Mouse (Mus musculus): ENCODE measurements around the gene Arhgap22. TPM values are rescaled to one million over a fixed set of nuclear protein-coding genes. Genes with fewer than 3 reads are reported as not detected.

Arhgap22 gene
- total RNA-seq, 2 experiments from 2014 or later, result 0.97 to 1.2 TPM

- TF ChIP-seq CTCF (IDR thresholded peaks at IDR 0.05), result no peak
- H3K27ac ChIP-seq, result no peak overlapping the region
- DNase-seq, result no peak
- intact Hi-C loops (cut with DNase I), result no loop called here
- no peak overlapping the region for H3K4me3 ChIP-seq
These were observed 144.0 kb downstream of the Arhgap22 start for GRCm38 (mm10) chr14:33357600-33358368.

- Histone ChIP-seq H3K4me3 (no peak overlapping the region), H3K27ac (no peak overlapping the region)
- intact Hi-C loops (cut with DNase I), result no loop called here
- TF ChIP-seq CTCF (IDR thresholded peaks at IDR 0.05), result no peak
- DNase-seq, result no peak
These were observed 145.1 kb downstream of the Arhgap22 start for GRCm38 (mm10) chr14:33358891-33359290.

- Histone ChIP-seq H3K4me3 (no peak overlapping the region), H3K27ac (no peak overlapping the region)
- intact Hi-C loops (cut with DNase I), result no loop called here
- no peak for DNase-seq
- no peak for TF ChIP-seq CTCF (IDR thresholded peaks at IDR 0.05)
These were observed 147.7 kb downstream of the Arhgap22 start for GRCm38 (mm10) chr14:33361546-33361945.

DNA sequence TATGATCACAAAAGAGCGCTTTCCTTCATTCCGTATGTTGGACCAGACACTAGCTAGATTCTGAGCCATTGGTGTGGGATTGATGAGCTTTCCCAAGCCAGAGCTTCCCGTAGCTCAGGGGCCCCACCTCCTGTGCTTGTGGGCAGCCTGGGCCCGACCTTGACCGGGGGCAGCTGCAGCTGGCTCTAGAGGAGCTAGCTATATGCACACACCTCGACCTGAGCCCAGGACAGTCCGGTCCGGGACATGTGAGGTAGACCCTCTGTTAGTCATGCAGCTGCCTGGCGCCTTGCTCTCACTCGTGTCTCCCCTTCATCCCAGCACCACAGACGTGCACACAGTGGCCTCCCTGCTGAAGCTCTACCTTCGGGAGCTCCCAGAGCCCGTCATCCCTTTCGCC lies 148.3 kb downstream of the Arhgap22 start:
- Histone ChIP-seq H3K27ac (no peak overlapping the region), H3K4me3 (no peak overlapping the region)
- no peak for TF ChIP-seq CTCF (IDR thresholded peaks at IDR 0.05)
- no peak for DNase-seq
- intact Hi-C loops (cut with DNase I), result no loop called here

- no peak for DNase-seq
- Histone ChIP-seq H3K4me3 (no peak overlapping the region), H3K27ac (no peak overlapping the region)
- TF ChIP-seq CTCF (IDR thresholded peaks at IDR 0.05), result no peak
- intact Hi-C loops (cut with DNase I), result no loop called here
These were observed 149.0 kb downstream of the Arhgap22 start for GRCm38 (mm10) chr14:33362807-33363206.

GRCm38 (mm10) chr14:33363611-33364010 lies 149.8 kb downstream of the Arhgap22 start:
- intact Hi-C loops (cut with DNase I), result no loop called here
- no peak overlapping the region for H3K27ac ChIP-seq
- TF ChIP-seq CTCF (IDR thresholded peaks at IDR 0.05), result no peak
- H3K4me3 ChIP-seq, result no peak overlapping the region
- no peak for DNase-seq

DNA sequence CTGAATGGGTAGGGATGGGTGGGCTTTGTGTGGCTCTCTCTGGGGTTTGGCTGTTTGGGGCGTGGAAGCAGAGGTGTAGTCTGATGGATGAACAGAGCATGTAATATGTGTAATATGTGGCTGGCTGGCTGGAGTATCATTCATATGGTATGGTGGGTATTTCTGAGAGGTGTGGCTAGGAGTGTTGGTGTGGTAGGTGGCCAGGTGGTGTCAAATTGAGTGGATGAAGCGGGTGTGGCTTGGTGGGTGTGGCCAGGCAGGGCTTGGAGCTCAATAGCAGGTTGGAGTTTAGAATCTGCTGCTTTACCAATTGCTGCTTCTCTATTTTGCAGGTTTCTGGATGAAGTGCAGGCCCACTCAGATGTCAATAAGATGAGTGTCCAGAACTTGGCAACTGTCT lies 150.2 kb downstream of the Arhgap22 start:
- no peak overlapping the region for H3K27ac ChIP-seq

DNA sequence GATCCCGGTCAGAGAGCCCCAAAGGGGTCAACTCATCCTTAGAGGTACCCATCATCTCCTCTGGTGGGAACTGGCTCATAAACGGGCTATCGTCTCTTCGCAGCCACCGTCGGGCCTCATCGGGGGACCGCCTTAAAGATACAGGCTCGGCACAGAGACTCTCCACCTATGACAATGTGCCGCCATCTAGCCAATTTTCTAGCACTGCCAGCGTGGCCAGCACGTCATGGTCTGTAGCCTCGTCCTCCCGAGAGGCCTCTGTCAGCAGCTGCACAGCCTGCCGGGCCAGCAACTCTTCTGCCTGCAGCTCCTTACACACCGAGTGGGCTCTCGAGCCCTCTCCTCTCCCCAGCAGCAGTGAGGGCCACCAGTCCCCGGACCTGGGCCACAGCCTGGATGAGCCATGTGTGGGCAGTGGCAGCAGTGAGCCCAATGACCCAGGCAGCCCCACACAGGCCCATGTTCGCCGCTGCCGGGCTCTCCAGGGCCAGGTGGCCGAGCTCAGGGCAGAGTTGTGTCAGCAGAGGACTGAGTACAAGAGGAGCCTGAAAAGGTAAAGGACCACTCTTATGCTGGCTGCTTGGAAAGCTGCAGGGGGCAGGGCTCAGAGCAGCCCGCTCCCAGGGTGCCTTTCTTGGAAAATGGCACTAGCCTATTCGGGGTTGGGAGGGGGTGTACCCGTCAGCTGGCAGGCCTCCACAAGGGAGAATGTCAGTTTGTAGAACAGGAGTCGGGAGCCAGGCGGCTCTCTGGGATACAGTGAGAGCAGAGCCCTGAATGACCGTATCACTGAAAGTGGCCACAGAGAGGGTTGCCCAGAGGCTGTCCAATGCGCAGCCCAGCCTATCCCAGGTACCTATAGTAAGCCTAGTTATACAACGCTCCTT lies 153.3 kb downstream of the Arhgap22 start:
- TF ChIP-seq CTCF (IDR thresholded peaks at IDR 0.05), result no peak
- Histone ChIP-seq H3K4me3 (no peak overlapping the region), H3K27ac (no peak overlapping the region)
- DNase-seq, result no peak
- intact Hi-C loops (cut with DNase I), result no loop called here

More for the DNA sequence above, 150.2 kb downstream of the Arhgap22 start:
- intact Hi-C loops (cut with DNase I), result no loop called here
- no peak for DNase-seq
- H3K4me3 ChIP-seq, result no peak overlapping the region
- TF ChIP-seq CTCF (IDR thresholded peaks at IDR 0.05), result no peak

GRCm38 (mm10) chr14:33369375-33369774 lies 155.5 kb downstream of the Arhgap22 start:
- Histone ChIP-seq H3K4me3 (no peak overlapping the region), H3K27ac (no peak overlapping the region)
- no peak for TF ChIP-seq CTCF (IDR thresholded peaks at IDR 0.05)
- no peak for DNase-seq
- intact Hi-C loops (cut with DNase I), result no loop called here

DNA sequence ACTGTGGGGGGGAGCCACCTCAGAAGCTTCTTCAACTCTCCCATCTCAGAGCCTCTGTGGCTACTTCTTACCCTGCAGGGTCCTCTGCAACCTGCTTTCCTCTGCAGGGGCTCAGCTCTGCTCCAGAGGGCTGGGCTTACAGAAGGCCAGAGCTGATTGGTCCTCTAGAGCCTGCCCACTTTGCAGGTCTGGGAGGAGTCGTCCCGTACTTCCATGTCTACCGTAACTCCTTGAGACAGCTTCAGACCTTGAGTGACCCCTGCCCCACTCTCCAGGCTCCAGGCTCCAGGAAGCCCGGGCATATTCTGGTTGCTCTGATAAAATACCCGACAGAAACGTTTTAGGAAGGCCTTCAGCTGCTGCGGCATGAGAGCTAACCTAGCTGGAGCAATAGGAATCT lies 156.2 kb downstream of the Arhgap22 start:
- no peak overlapping the region for H3K4me3 ChIP-seq
- intact Hi-C loops (cut with DNase I), result no loop called here

DNA sequence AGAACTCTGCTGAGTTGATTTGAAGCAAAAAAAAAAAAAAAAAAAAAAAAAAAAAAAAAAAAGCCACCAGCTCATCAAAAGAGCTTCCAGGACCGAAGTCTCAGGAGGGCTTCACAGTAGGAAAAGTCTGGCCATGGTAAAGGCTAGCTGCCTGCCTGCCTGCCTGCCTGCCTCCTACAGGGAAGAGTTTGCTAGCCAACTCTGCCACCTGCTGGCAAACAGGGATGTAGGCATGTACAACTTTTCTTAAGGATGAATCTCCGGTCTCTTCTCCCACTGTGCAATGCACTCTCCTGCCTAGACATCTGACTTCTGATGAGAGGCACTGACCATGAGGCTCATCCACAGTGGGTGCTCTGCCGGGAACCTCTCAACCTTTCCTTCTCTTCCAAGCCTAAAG lies 157.4 kb downstream of the Arhgap22 start:
- Histone ChIP-seq H3K27ac (no peak overlapping the region), H3K4me3 (no peak overlapping the region)
- peak; percentile 77 for TF ChIP-seq CTCF (IDR thresholded peaks at IDR 0.05)
- intact Hi-C loops (cut with DNase I), result loop anchor here (1.0 kb wide), 1 partner anchor 58 kb away; no protein-coding TSS in a partner anchor
- DNase-seq, result peak; percentile 78

More for the DNA sequence above, 156.2 kb downstream of the Arhgap22 start:
- no peak for TF ChIP-seq CTCF (IDR thresholded peaks at IDR 0.05)
- DNase-seq, result no peak
- H3K27ac ChIP-seq, result no peak overlapping the region

DNA sequence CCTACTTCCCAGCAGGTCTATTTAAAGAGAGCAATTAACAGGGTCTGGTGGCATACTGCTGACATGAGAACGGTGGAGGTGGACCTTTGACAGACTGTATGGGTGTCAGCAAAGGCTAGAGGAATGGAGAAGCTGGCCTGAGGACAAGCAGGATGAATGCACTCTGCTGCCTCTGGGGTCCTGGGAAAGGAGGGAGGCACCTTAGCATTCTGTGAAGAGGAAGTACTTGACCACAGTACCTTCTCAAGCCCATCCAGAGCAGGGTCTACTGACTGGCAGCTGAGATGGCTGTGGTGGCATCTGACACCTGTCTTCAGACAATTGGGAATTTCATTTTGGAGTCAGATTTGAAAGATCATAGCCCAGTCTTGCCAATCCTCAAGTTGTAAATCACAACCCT lies 159.4 kb downstream of the Arhgap22 start:
- H3K4me3 ChIP-seq, result no peak overlapping the region
- DNase-seq, result no peak
- no peak overlapping the region for H3K27ac ChIP-seq
- no peak for TF ChIP-seq CTCF (IDR thresholded peaks at IDR 0.05)
- intact Hi-C loops (cut with DNase I), result no loop called here

GRCm38 (mm10) chr14:33374089-33374488 lies 160.3 kb downstream of the Arhgap22 start:
- H3K4me3 ChIP-seq, result no peak overlapping the region
- DNase-seq, result no peak
- TF ChIP-seq CTCF (IDR thresholded peaks at IDR 0.05), result no peak
- intact Hi-C loops (cut with DNase I), result no loop called here
- H3K27ac ChIP-seq, result no peak overlapping the region
